Mouse (Mus musculus) adrenal gland, postnatal 25 days (tissue): Measurements from ENCODE around the gene Hexim2. TPM values are rescaled to one million over a fixed set of nuclear protein-coding genes. Genes with fewer than 3 reads are reported as not detected.

Experiments
- DNase-seq: peaks from one replicate; pipeline ENCODE4 v3.0.0; 2021; ENCODE audit warnings: mixed read lengths
- total RNA-seq: library from RNA; stranded (reverse); gene quantifications from 2 replicates; pipeline ENCODE4 v1.2.3, GENCODE M21; 2021

Gene Hexim2
- total RNA-seq, 1 experiment from 2014 or later = 6.2 TPM

GRCm38 (mm10) chr11:103173041-103173770, 41.0 kb downstream of the Hexim2 start:
- DNase-seq = no peak

GRCm38 (mm10) chr11:103173771-103174344, 41.6 kb downstream of the Hexim2 start:
- no peak for DNase-seq

GRCm38 (mm10) chr11:103174411-103174832, 42.2 kb downstream of the Hexim2 start:
- peak; percentile 46 for DNase-seq

- DNase-seq = peak; percentile 72
These were observed 42.7 kb downstream of the Hexim2 start for GRCm38 (mm10) chr11:103174891-103175391.

- peak; percentile 32 for DNase-seq
These were observed 43.6 kb downstream of the Hexim2 start for GRCm38 (mm10) chr11:103175688-103176442.

- DNase-seq = no peak
These were observed 44.3 kb downstream of the Hexim2 start for GRCm38 (mm10) chr11:103176510-103176909.

- DNase-seq = no peak
These were observed 45.0 kb downstream of the Hexim2 start for GRCm38 (mm10) chr11:103177216-103177615.

GRCm38 (mm10) chr11:103177815-103178485, 45.7 kb downstream of the Hexim2 start:
- DNase-seq = no peak

- no peak for DNase-seq
These were observed 46.5 kb downstream of the Hexim2 start for GRCm38 (mm10) chr11:103178748-103179147.

- DNase-seq = no peak
These were observed 48.2 kb downstream of the Hexim2 start for GRCm38 (mm10) chr11:103180426-103180825.

- DNase-seq = no peak
These were observed 49.1 kb downstream of the Hexim2 start for GRCm38 (mm10) chr11:103181349-103181748.

- DNase-seq = no peak
These were observed 49.7 kb downstream of the Hexim2 start for GRCm38 (mm10) chr11:103181911-103182310.

GRCm38 (mm10) chr11:103184891-103185290, 52.7 kb downstream of the Hexim2 start:
- DNase-seq = peak; percentile 59

Other genes starting within 250 kb of the Hexim2 start
- not detected in 2 replicates for gene Fam187a, start 247.3 kb upstream of the Hexim2 start, total RNA-seq
- gene Gfap, start 231.5 kb upstream of the Hexim2 start, total RNA-seq = 0.36 and 0.48 TPM in 2 replicates
- 4.1 and 5.3 TPM in 2 replicates for gene Kif18b, start 207.3 kb upstream of the Hexim2 start, total RNA-seq
- 34.9 and 49.7 TPM in 2 replicates for gene C1ql1, start 185.7 kb upstream of the Hexim2 start, total RNA-seq
- gene Nmt1, start 104.2 kb upstream of the Hexim2 start, total RNA-seq = 103 and 104 TPM in 2 replicates
- gene Dcakd, start 104.1 kb upstream of the Hexim2 start, total RNA-seq = 73.0 and 82.7 TPM in 2 replicates
- gene Plcd3, start 30.8 kb upstream of the Hexim2 start, total RNA-seq = 9.1 and 13.7 TPM in 2 replicates
- 92.1 and 129 TPM in 2 replicates for gene Acbd4, start 30.7 kb upstream of the Hexim2 start, total RNA-seq
- 72.0 and 75.6 TPM in 2 replicates for gene Hexim1, start 16.2 kb upstream of the Hexim2 start, total RNA-seq
- 15.6 and 19.9 TPM in 2 replicates for gene Fmnl1, start 38.7 kb downstream of the Hexim2 start, total RNA-seq
- gene 1700023F06Rik, start 76.1 kb downstream of the Hexim2 start, total RNA-seq = not detected in 2 replicates
- not detected in 2 replicates for gene Spata32, start 86.0 kb downstream of the Hexim2 start, total RNA-seq
- gene Map3k14, start 135.0 kb downstream of the Hexim2 start, total RNA-seq = 7.0 TPM in 2 replicates
- gene Arhgap27, start 231.3 kb downstream of the Hexim2 start, total RNA-seq = 12.8 and 15.2 TPM in 2 replicates